Mouse (Mus musculus): Measurements from ENCODE around the gene Chil6. TPM values are rescaled to one million over a fixed set of nuclear protein-coding genes. Genes with fewer than 3 reads are reported as not detected.

The Chil6 gene
- polyA plus RNA-seq (2014; fragmentation: Nextera tagmentation; extraction: Ambion mirVana) = not detected in 2 replicates

GRCm38 (mm10) chr3:106406082-106406481, at the start of gene Chil6:
Gene Chil6 (minus strand): TSS chr3:106406182.
- no peaks in the 10 kb centered on the region for H3K4me1 ChIP-seq (ENCODE audit: control insufficient read depth, insufficient read depth, low read length)
- no peak within 1 kb of the TSS for H3K4me3 ChIP-seq (ENCODE audit: low read depth, low read length)
- no peak within 1 kb of the TSS for H3K9ac ChIP-seq (ENCODE audit: low read depth, low read length)
- H3K4me2 ChIP-seq = no peak within 1 kb of the TSS
- H3K9me3 ChIP-seq (replicated peaks; ENCODE audit: control insufficient read depth, low read length) = no peaks in the 10 kb centered on the region
- no peak for ATAC-seq (replicated peaks; ENCODE audit: insufficient number of reproducible peaks, low FRiP score, low TSS enrichment)
- H3K27me3 ChIP-seq (ENCODE audit: control insufficient read depth, insufficient read depth, low read length) = no peaks in the 10 kb centered on the region
- H3K27ac ChIP-seq (ENCODE audit: low read depth, low read length) = no peak within 1 kb of the TSS
- H3K36me3 ChIP-seq (ENCODE audit: control insufficient read depth, insufficient read depth, low read length) = no peaks in the 10 kb centered on the region

GRCm38 (mm10) chr3:106452616-106453015, 46.6 kb upstream of the Chil6 start:
- Histone ChIP-seq H3K4me2 (no peak overlapping the region), H3K27me3 (ENCODE audit: control insufficient read depth, insufficient read depth, low read length) (no peaks in the 10 kb centered on the region), H3K4me3 (ENCODE audit: low read depth, low read length) (no peak overlapping the region), H3K9me3 (replicated peaks; ENCODE audit: control insufficient read depth, low read length) (no peaks in the 10 kb centered on the region), H3K4me1 (ENCODE audit: control insufficient read depth, insufficient read depth, low read length) (no peaks in the 10 kb centered on the region), H3K36me3 (ENCODE audit: control insufficient read depth, insufficient read depth, low read length) (no peaks in the 10 kb centered on the region), H3K9ac (ENCODE audit: low read depth, low read length) (no peak overlapping the region), H3K27ac (ENCODE audit: low read depth, low read length) (no peak overlapping the region)
- WGBS (ENCODE audit: insufficient replicate concordance) = 62% methylated on average over 4 of the region's 4 CpGs
- no peak for ATAC-seq (replicated peaks; ENCODE audit: insufficient number of reproducible peaks, low FRiP score, low TSS enrichment)

- Histone ChIP-seq H3K9ac (ENCODE audit: low read depth, low read length) (no peak overlapping the region), H3K27ac (ENCODE audit: low read depth, low read length) (no peak overlapping the region), H3K9me3 (replicated peaks; ENCODE audit: control insufficient read depth, low read length) (no peaks in the 10 kb centered on the region), H3K4me3 (ENCODE audit: low read depth, low read length) (no peak overlapping the region), H3K4me2 (no peak overlapping the region), H3K36me3 (ENCODE audit: control insufficient read depth, insufficient read depth, low read length) (no peaks in the 10 kb centered on the region), H3K4me1 (ENCODE audit: control insufficient read depth, insufficient read depth, low read length) (no peaks in the 10 kb centered on the region), H3K27me3 (ENCODE audit: control insufficient read depth, insufficient read depth, low read length) (no peaks in the 10 kb centered on the region)
- 72% methylated on average over 4 of the region's 4 CpGs for WGBS (ENCODE audit: insufficient replicate concordance)
- no peak for ATAC-seq (replicated peaks; ENCODE audit: insufficient number of reproducible peaks, low FRiP score, low TSS enrichment)
Observed at GRCm38 (mm10) chr3:106449567-106449966, 43.6 kb upstream of the Chil6 start.

GRCm38 (mm10) chr3:106448995-106449394, 43.0 kb upstream of the Chil6 start:
- ATAC-seq (replicated peaks; ENCODE audit: insufficient number of reproducible peaks, low FRiP score, low TSS enrichment) = no peak
- Histone ChIP-seq H3K9me3 (replicated peaks; ENCODE audit: control insufficient read depth, low read length) (no peaks in the 10 kb centered on the region), H3K9ac (ENCODE audit: low read depth, low read length) (no peak overlapping the region), H3K4me1 (ENCODE audit: control insufficient read depth, insufficient read depth, low read length) (no peaks in the 10 kb centered on the region), H3K27ac (ENCODE audit: low read depth, low read length) (no peak overlapping the region), H3K27me3 (ENCODE audit: control insufficient read depth, insufficient read depth, low read length) (no peaks in the 10 kb centered on the region), H3K4me2 (no peak overlapping the region), H3K36me3 (ENCODE audit: control insufficient read depth, insufficient read depth, low read length) (no peaks in the 10 kb centered on the region), H3K4me3 (ENCODE audit: low read depth, low read length) (no peak overlapping the region)

- H3K36me3 ChIP-seq (ENCODE audit: control insufficient read depth, insufficient read depth, low read length) = no peaks in the 10 kb centered on the region
- no peak for ATAC-seq (replicated peaks; ENCODE audit: insufficient number of reproducible peaks, low FRiP score, low TSS enrichment)
- H3K4me2 ChIP-seq = no peak overlapping the region
- H3K27ac ChIP-seq (ENCODE audit: low read depth, low read length) = no peak overlapping the region
- H3K4me3 ChIP-seq (ENCODE audit: low read depth, low read length) = no peak overlapping the region
- no peaks in the 10 kb centered on the region for H3K27me3 ChIP-seq (ENCODE audit: control insufficient read depth, insufficient read depth, low read length)
- H3K4me1 ChIP-seq (ENCODE audit: control insufficient read depth, insufficient read depth, low read length) = no peaks in the 10 kb centered on the region
- H3K9me3 ChIP-seq (replicated peaks; ENCODE audit: control insufficient read depth, low read length) = no peaks in the 10 kb centered on the region
- H3K9ac ChIP-seq (ENCODE audit: low read depth, low read length) = no peak overlapping the region
Observed at GRCm38 (mm10) chr3:106448571-106448970, 42.6 kb upstream of the Chil6 start.

Other genes with a start within 250 kb of the Chil6 start
- gene Chil3, start 238.6 kb downstream of the Chil6 start, polyA plus RNA-seq (2014; fragmentation: Nextera tagmentation; extraction: Ambion mirVana) = not detected in 2 replicates
- not detected in 2 replicates for gene Chil4, start 186.7 kb downstream of the Chil6 start, polyA plus RNA-seq (2014; fragmentation: Nextera tagmentation; extraction: Ambion mirVana)
- 2.0 and 2.8 TPM in 2 replicates for gene Dennd2d, start 76.2 kb upstream of the Chil6 start, polyA plus RNA-seq (2014; fragmentation: Nextera tagmentation; extraction: Ambion mirVana)
- gene Dram2, start 141.6 kb upstream of the Chil6 start, polyA plus RNA-seq (2014; fragmentation: Nextera tagmentation; extraction: Ambion mirVana) = 59.7 and 64.9 TPM in 2 replicates
- 34.8 and 35.5 TPM in 2 replicates for gene Cept1, start 141.6 kb upstream of the Chil6 start, polyA plus RNA-seq (2014; fragmentation: Nextera tagmentation; extraction: Ambion mirVana)